Mouse (Mus musculus): ENCODE data around the gene Uqcr11.
A peak's percentile ranks its signal among the peaks of the same experiment; 100 is the strongest.

The Uqcr11 gene

GRCm38 (mm10) chr10:80431570-80432386 is 25.1 kb upstream of the Uqcr11 start:
- peak; percentile 51 for DNase-seq (ENCODE audit: low read depth, low spot score)

- no peak for DNase-seq (ENCODE audit: low read depth, low spot score)
Observed at GRCm38 (mm10) chr10:80430375-80430980, 23.8 kb upstream of the Uqcr11 start.

- DNase-seq (ENCODE audit: low read depth, low spot score), result no peak
Observed at GRCm38 (mm10) chr10:80429800-80430199, 23.2 kb upstream of the Uqcr11 start.

GRCm38 (mm10) chr10:80425041-80425440 is 18.4 kb upstream of the Uqcr11 start:
- no peak for DNase-seq (ENCODE audit: low read depth, low spot score)

GRCm38 (mm10) chr10:80423562-80423961 is 16.9 kb upstream of the Uqcr11 start:
- no peak for DNase-seq (ENCODE audit: low read depth, low spot score)

- DNase-seq (ENCODE audit: low read depth, low spot score), result no peak
Observed at GRCm38 (mm10) chr10:80421651-80422472, 15.2 kb upstream of the Uqcr11 start.

- DNase-seq (ENCODE audit: low read depth, low spot score), result no peak
Observed at GRCm38 (mm10) chr10:80421208-80421607, 14.6 kb upstream of the Uqcr11 start.

- no peak for DNase-seq (ENCODE audit: low read depth, low spot score)
Observed at GRCm38 (mm10) chr10:80420729-80421128, 14.1 kb upstream of the Uqcr11 start.

- no peak for DNase-seq (ENCODE audit: low read depth, low spot score)
Observed at GRCm38 (mm10) chr10:80419419-80419818, 12.8 kb upstream of the Uqcr11 start.

GRCm38 (mm10) chr10:80418311-80418710 is 11.7 kb upstream of the Uqcr11 start:
- no peak for DNase-seq (ENCODE audit: low read depth, low spot score)

- DNase-seq (ENCODE audit: low read depth, low spot score), result no peak
Observed at GRCm38 (mm10) chr10:80417841-80418240, 11.2 kb upstream of the Uqcr11 start.

GRCm38 (mm10) chr10:80417371-80417770 is 10.7 kb upstream of the Uqcr11 start:
- no peak for DNase-seq (ENCODE audit: low read depth, low spot score)

- DNase-seq (ENCODE audit: low read depth, low spot score), result no peak
Observed at GRCm38 (mm10) chr10:80415566-80415965, 8.9 kb upstream of the Uqcr11 start.

- DNase-seq (ENCODE audit: low read depth, low spot score), result no peak
Observed at GRCm38 (mm10) chr10:80412656-80413541, 6.3 kb upstream of the Uqcr11 start.

GRCm38 (mm10) chr10:80407924-80408323 is 1.3 kb upstream of the Uqcr11 start:
- DNase-seq (ENCODE audit: low read depth, low spot score), result no peak

- peak; percentile 47 for DNase-seq (ENCODE audit: low read depth, low spot score)
Observed at GRCm38 (mm10) chr10:80405481-80406173, 1.0 kb downstream of the Uqcr11 start.

- DNase-seq (ENCODE audit: low read depth, low spot score), result peak; percentile 72
Observed at GRCm38 (mm10) chr10:80403044-80403692, 3.5 kb downstream of the Uqcr11 start.

GRCm38 (mm10) chr10:80400704-80401161 is 5.9 kb downstream of the Uqcr11 start:
- DNase-seq (ENCODE audit: low read depth, low spot score), result no peak

- no peak for DNase-seq (ENCODE audit: low read depth, low spot score)
Observed at GRCm38 (mm10) chr10:80399973-80400703, 6.5 kb downstream of the Uqcr11 start.

All from CD4-positive, CD25-positive, alpha-beta regulatory T cell, adult 2 months (primary cell).